Mouse (Mus musculus): Measurements from ENCODE around the gene Srl. TPM values are rescaled to one million over a fixed set of nuclear protein-coding genes. Genes with fewer than 3 reads are reported as not detected.

Srl gene
- polyA plus RNA-seq, 1 experiment from 2014 or later = 4.4 TPM

- 16% methylated on average over 7 of the region's 7 CpGs for WGBS (ENCODE audit: insufficient replicate concordance)
- Histone ChIP-seq H3K4me2 (ENCODE audit: low read depth, low read length) (no peak overlapping the region), H3K9me3 (replicated peaks; ENCODE audit: control insufficient read depth, low read length) (no peaks in the 10 kb centered on the region), H3K27me3 (ENCODE audit: control insufficient read depth, insufficient read depth, low read depth, low read length) (no peaks in the 10 kb centered on the region), H3K36me3 (ENCODE audit: control insufficient read depth, insufficient read depth) (no peaks in the 10 kb centered on the region), H3K27ac (ENCODE audit: low read length) (no peak overlapping the region), H3K4me1 (ENCODE audit: control insufficient read depth, low read depth, low read length) (no peaks in the 10 kb centered on the region), H3K4me3 (ENCODE audit: low read depth, low read length) (no peak overlapping the region), H3K9ac (ENCODE audit: low read depth, low read length) (no peak overlapping the region)
- ATAC-seq (ENCODE audit: low read depth) = no peak
Observed at GRCm38 (mm10) chr16:4578630-4579029, 37.0 kb upstream of the Srl start.

GRCm38 (mm10) chr16:4576873-4577272 lies 35.3 kb upstream of the Srl start:
- H3K4me2 ChIP-seq (ENCODE audit: low read depth, low read length) = no peak overlapping the region
- no peak overlapping the region for H3K4me3 ChIP-seq (ENCODE audit: low read depth, low read length)
- no peak for ATAC-seq (ENCODE audit: low read depth)
- 29% methylated on average over 2 of the region's 2 CpGs for WGBS (ENCODE audit: insufficient replicate concordance)
- no peaks in the 10 kb centered on the region for H3K4me1 ChIP-seq (ENCODE audit: control insufficient read depth, low read depth, low read length)
- H3K9ac ChIP-seq (ENCODE audit: low read depth, low read length) = no peak overlapping the region
- H3K27me3 ChIP-seq (ENCODE audit: control insufficient read depth, insufficient read depth, low read depth, low read length) = no peaks in the 10 kb centered on the region
- H3K27ac ChIP-seq (ENCODE audit: low read length) = no peak overlapping the region
- H3K9me3 ChIP-seq (replicated peaks; ENCODE audit: control insufficient read depth, low read length) = no peaks in the 10 kb centered on the region
- H3K36me3 ChIP-seq (ENCODE audit: control insufficient read depth, insufficient read depth) = no peaks in the 10 kb centered on the region

GRCm38 (mm10) chr16:4576038-4576437 lies 34.4 kb upstream of the Srl start:
- Histone ChIP-seq H3K4me3 (ENCODE audit: low read depth, low read length) (no peak overlapping the region), H3K9ac (ENCODE audit: low read depth, low read length) (no peak overlapping the region), H3K4me2 (ENCODE audit: low read depth, low read length) (no peak overlapping the region), H3K27me3 (ENCODE audit: control insufficient read depth, insufficient read depth, low read depth, low read length) (no peaks in the 10 kb centered on the region), H3K27ac (ENCODE audit: low read length) (no peak overlapping the region), H3K36me3 (ENCODE audit: control insufficient read depth, insufficient read depth) (no peaks in the 10 kb centered on the region), H3K9me3 (replicated peaks; ENCODE audit: control insufficient read depth, low read length) (no peaks in the 10 kb centered on the region), H3K4me1 (ENCODE audit: control insufficient read depth, low read depth, low read length) (no peaks in the 10 kb centered on the region)
- ATAC-seq (ENCODE audit: low read depth) = no peak
- 55% methylated on average over 2 of the region's 2 CpGs for WGBS (ENCODE audit: insufficient replicate concordance)

GRCm38 (mm10) chr16:4570737-4571136 lies 29.1 kb upstream of the Srl start:
- H3K27ac ChIP-seq (ENCODE audit: low read length) = no peak overlapping the region
- no peaks in the 10 kb centered on the region for H3K27me3 ChIP-seq (ENCODE audit: control insufficient read depth, insufficient read depth, low read depth, low read length)
- H3K36me3 ChIP-seq (ENCODE audit: control insufficient read depth, insufficient read depth) = no peaks in the 10 kb centered on the region
- H3K9me3 ChIP-seq (replicated peaks; ENCODE audit: control insufficient read depth, low read length) = no peaks in the 10 kb centered on the region
- WGBS (ENCODE audit: insufficient replicate concordance) = 61% methylated on average over 4 of the region's 4 CpGs
- no peak overlapping the region for H3K4me2 ChIP-seq (ENCODE audit: low read depth, low read length)
- H3K4me3 ChIP-seq (ENCODE audit: low read depth, low read length) = no peak overlapping the region
- H3K4me1 ChIP-seq (ENCODE audit: control insufficient read depth, low read depth, low read length) = no peaks in the 10 kb centered on the region
- H3K9ac ChIP-seq (ENCODE audit: low read depth, low read length) = no peak overlapping the region
- ATAC-seq (ENCODE audit: low read depth) = no peak

GRCm38 (mm10) chr16:4567912-4568311 lies 26.3 kb upstream of the Srl start:
- Histone ChIP-seq H3K27me3 (ENCODE audit: control insufficient read depth, insufficient read depth, low read depth, low read length) (no peaks in the 10 kb centered on the region; the same call in 1 of the 2 replicates), H3K27ac (ENCODE audit: low read length) (no peak overlapping the region), H3K36me3 (ENCODE audit: control insufficient read depth, insufficient read depth) (no peaks in the 10 kb centered on the region), H3K9me3 (replicated peaks; ENCODE audit: control insufficient read depth, low read length) (no peaks in the 10 kb centered on the region), H3K4me3 (ENCODE audit: low read depth, low read length) (no peak overlapping the region), H3K9ac (ENCODE audit: low read depth, low read length) (no peak overlapping the region), H3K4me2 (ENCODE audit: low read depth, low read length) (no peak overlapping the region), H3K4me1 (ENCODE audit: control insufficient read depth, low read depth, low read length) (no peaks in the 10 kb centered on the region)
- ATAC-seq (ENCODE audit: low read depth) = 0 out of 2 replicates have a peak, but pooled peaks have one; percentile 27
- 16% methylated on average over 4 of the region's 4 CpGs for WGBS (ENCODE audit: insufficient replicate concordance)

- H3K36me3 ChIP-seq (ENCODE audit: control insufficient read depth, insufficient read depth) = no peaks in the 10 kb centered on the region
- no peaks in the 10 kb centered on the region for H3K9me3 ChIP-seq (replicated peaks; ENCODE audit: control insufficient read depth, low read length)
- WGBS (ENCODE audit: insufficient replicate concordance) = under 1% methylated on average over 43 of the region's 43 CpGs
- H3K4me3 ChIP-seq (ENCODE audit: low read depth, low read length) = peak overlapping the region; percentile 77
- H3K4me1 ChIP-seq (ENCODE audit: control insufficient read depth, low read depth, low read length) = peaks cover 41% of the 10 kb centered on the region
- no peaks in the 10 kb centered on the region; the same call in 1 of the 2 replicates for H3K27me3 ChIP-seq (ENCODE audit: control insufficient read depth, insufficient read depth, low read depth, low read length)
- H3K9ac ChIP-seq (ENCODE audit: low read depth, low read length) = peak overlapping the region; percentile 80
- ATAC-seq (ENCODE audit: low read depth) = peak; percentile 11
- peak overlapping the region; percentile 91 for H3K27ac ChIP-seq (ENCODE audit: low read length)
- H3K4me2 ChIP-seq (ENCODE audit: low read depth, low read length) = peak overlapping the region; percentile 100
Observed at GRCm38 (mm10) chr16:4560145-4560952, 18.7 kb upstream of the Srl start.

GRCm38 (mm10) chr16:4559715-4560144 lies 18.1 kb upstream of the Srl start, which contains the start of gene Tfap4:
TSS of gene Tfap4 (minus strand) at chr16:4559854.
- H3K4me1 ChIP-seq (ENCODE audit: control insufficient read depth, low read depth, low read length) = peaks cover 47% of the 10 kb centered on the region
- H3K4me3 ChIP-seq (ENCODE audit: low read depth, low read length) = peak within 1 kb of the TSS; percentile 77
- WGBS (ENCODE audit: insufficient replicate concordance) = 0% methylated on average over 17 of the region's 17 CpGs
- peak within 1 kb of the TSS; percentile 80 for H3K9ac ChIP-seq (ENCODE audit: low read depth, low read length)
- H3K36me3 ChIP-seq (ENCODE audit: control insufficient read depth, insufficient read depth) = no peaks in the 10 kb centered on the region
- H3K27me3 ChIP-seq (ENCODE audit: control insufficient read depth, insufficient read depth, low read depth, low read length) = no peaks in the 10 kb centered on the region; the same call in 1 of the 2 replicates
- ATAC-seq (ENCODE audit: low read depth) = peak; percentile 11
- no peaks in the 10 kb centered on the region for H3K9me3 ChIP-seq (replicated peaks; ENCODE audit: control insufficient read depth, low read length)
- H3K27ac ChIP-seq (ENCODE audit: low read length) = peak within 1 kb of the TSS; percentile 91
- peak within 1 kb of the TSS; percentile 100 for H3K4me2 ChIP-seq (ENCODE audit: low read depth, low read length)

GRCm38 (mm10) chr16:4558980-4559631 lies 17.5 kb upstream of the Srl start:
- Histone ChIP-seq H3K4me2 (ENCODE audit: low read depth, low read length) (peak overlapping the region; percentile 100), H3K36me3 (ENCODE audit: control insufficient read depth, insufficient read depth) (no peaks in the 10 kb centered on the region), H3K9me3 (replicated peaks; ENCODE audit: control insufficient read depth, low read length) (no peaks in the 10 kb centered on the region), H3K27ac (ENCODE audit: low read length) (peak overlapping the region; percentile 91), H3K27me3 (ENCODE audit: control insufficient read depth, insufficient read depth, low read depth, low read length) (no peaks in the 10 kb centered on the region; the same call in 1 of the 2 replicates), H3K4me1 (ENCODE audit: control insufficient read depth, low read depth, low read length) (peaks cover 53% of the 10 kb centered on the region), H3K9ac (ENCODE audit: low read depth, low read length) (peak overlapping the region; percentile 80), H3K4me3 (ENCODE audit: low read depth, low read length) (peak overlapping the region; percentile 77)
- under 1% methylated on average over 41 of the region's 43 CpGs for WGBS (ENCODE audit: insufficient replicate concordance)
- peak; percentile 11 for ATAC-seq (ENCODE audit: low read depth)

Measured in liver, embryonic 16.5 days (tissue).